ENCODE assay signal across 14 mouse cellular contexts in genomic region chr7:132568817-132569216, GRCm38 (mm10). TPM values are rescaled to one million over a fixed set of nuclear protein-coding genes. Genes with fewer than 3 reads are reported as not detected.
DNase-seq lines count a peak whose midpoint lies in the region; ATAC-seq lines count a peak whose summit lies in the region.
"Had no signal": no experiment of that assay in that cellular context is flagged by ENCODE, and none has a peak within 500 bp of the region (broad histone marks: within the 10 kb centered on the region; RNA-seq: fewer than 3 reads in every experiment).

No protein-coding gene starts in this region.

- no peak for ATAC-seq in heart, embryonic 11.5 days (replicated peaks; ENCODE audit: insufficient number of reproducible peaks, low FRiP score, low TSS enrichment)
- peak; percentile 84 to 88 for ATAC-seq in hematopoietic stem cell, adult 5-6 weeks (replicated peaks in 1 of 2; ENCODE audit: insufficient read depth in 1 of 2, low FRiP score in 2 of 2, low TSS enrichment in 1 of 2, low read depth in 1 of 2, poor library complexity in 2 of 2, severe bottlenecking in 2 of 2)
- ATAC-seq: liver, embryonic 12.5 days had no signal

- H3K27me3 ChIP-seq in heart, embryonic 11.5 days (ENCODE audit: control insufficient read depth, insufficient read depth, low read length) = no peaks in the 10 kb centered on the region
- H3K27me3 ChIP-seq: embryonic facial prominence, embryonic 15.5 days; liver, embryonic 12.5 days; midbrain, embryonic 12.5 days had no signal

- H3K4me3 ChIP-seq in heart, embryonic 11.5 days (ENCODE audit: low read depth, low read length) = no peak overlapping the region
- H3K4me3 ChIP-seq: embryonic facial prominence, embryonic 15.5 days; liver, embryonic 12.5 days; midbrain, embryonic 12.5 days had no signal

- peaks cover 8% of the 10 kb centered on the region for H3K36me3 ChIP-seq in heart, embryonic 11.5 days (ENCODE audit: control insufficient read depth, insufficient read depth, low read length)

- peak; percentile 55 to 60 for DNase-seq in heart, adult 18-20 months
- DNase-seq in CD4-positive helper T cell, adult 2 months (ENCODE audit: low read depth, low spot score) = peak; percentile 38
- peak; percentile 30 to 43 for DNase-seq in spleen, postnatal 14 days (ENCODE audit: low spot score in 2 of 2)
- DNase-seq in embryo, embryonic 10.5 days (ENCODE audit: low spot score) = no peak
- no peak for DNase-seq in right cerebral cortex, adult 18-20 months
- no peak for DNase-seq in embryo, embryonic 10 days (ENCODE audit: low spot score)

- no peak overlapping the region for H3K4me2 ChIP-seq in heart, embryonic 11.5 days
- H3K4me2 ChIP-seq: embryonic facial prominence, embryonic 15.5 days; liver, embryonic 12.5 days; midbrain, embryonic 12.5 days had no signal

- no peak overlapping the region for H3K27ac ChIP-seq in heart, embryonic 11.5 days (ENCODE audit: low read depth, low read length)
- H3K27ac ChIP-seq: embryonic facial prominence, embryonic 15.5 days; liver, embryonic 12.5 days; midbrain, embryonic 12.5 days had no signal

- 96% methylated on average over 6 of the region's 6 CpGs for WGBS in heart, embryonic 11.5 days (ENCODE audit: insufficient replicate concordance)

- no peak overlapping the region for H3K9ac ChIP-seq in heart, embryonic 11.5 days (ENCODE audit: low read depth, low read length)
- H3K9ac ChIP-seq: embryonic facial prominence, embryonic 15.5 days; liver, embryonic 12.5 days; midbrain, embryonic 12.5 days had no signal

- H3K9me3 ChIP-seq in heart, embryonic 11.5 days (replicated peaks; ENCODE audit: control insufficient read depth, low read length) = no peaks in the 10 kb centered on the region
- H3K9me3 ChIP-seq: embryonic facial prominence, embryonic 15.5 days; liver, embryonic 12.5 days; midbrain, embryonic 12.5 days had no signal

- peaks cover 15% of the 10 kb centered on the region for H3K4me1 ChIP-seq in heart, embryonic 11.5 days (ENCODE audit: control insufficient read depth, insufficient read depth, low read length)

RNA-seq across cellular contexts. Expression of gene Oat, which starts 7.4 kb away (rescaled TPM):
- 100 to 1,000 TPM; 174 to 186 TPM for total RNA-seq in heart, adult 18-20 months (2021)
- 162 and 186 TPM in 2 replicates for polyA plus RNA-seq in heart, embryonic 11.5 days (2014; fragmentation: Nextera tagmentation; extraction: Ambion mirVana)
- total RNA-seq in hematopoietic stem cell, adult 5-6 weeks (2017) = 77.1 and 90.0 TPM in 2 replicates

RNA-seq across cellular contexts. Expression of gene Nkx1-2, which starts 30.6 kb away (rescaled TPM):
- total RNA-seq in heart, adult 18-20 months (2021) = not detected
- polyA plus RNA-seq in heart, embryonic 11.5 days (2014; fragmentation: Nextera tagmentation; extraction: Ambion mirVana) = 0.04 TPM in 1 of 2 replicates, not detected in the other
- total RNA-seq in hematopoietic stem cell, adult 5-6 weeks (2017) = not detected in 2 replicates
- polyA plus RNA-seq: C2C12; embryonic facial prominence, embryonic 15.5 days; heart, postnatal 0 days; kidney, embryonic 14.5 days; liver, embryonic 12.5 days had no signal

RNA-seq across cellular contexts. Expression of gene Lhpp, which starts 41.6 kb away (rescaled TPM):
- 10 to 100 TPM; 14.3 to 16.4 TPM for total RNA-seq in heart, adult 18-20 months (2021)
- 21.2 and 21.9 TPM in 2 replicates for polyA plus RNA-seq in heart, embryonic 11.5 days (2014; fragmentation: Nextera tagmentation; extraction: Ambion mirVana)
- 7.9 and 10.1 TPM in 2 replicates for total RNA-seq in hematopoietic stem cell, adult 5-6 weeks (2017)

Comparison
In these comparisons a context has a peak if more than half of its experiments do, and no peak if none do; other contexts are left out.
1. DNase-seq: peak in heart, adult 18-20 months (2 of 2), CD4-positive helper T cell, adult 2 months (single experiment) and spleen, postnatal 14 days (2 of 2); none in embryo, embryonic 10.5 days (single experiment), right cerebral cortex, adult 18-20 months (single experiment) and embryo, embryonic 10 days (single experiment).